Mouse (Mus musculus): ENCODE results near the gene Olfr992. TPM values are rescaled to one million over a fixed set of nuclear protein-coding genes. Genes with fewer than 3 reads are reported as not detected.
"Not testable (repeated sequence)": the region's sequence is repeated elsewhere in the genome, so short reads cannot be mapped to it uniquely, and the experiment has no call there.

The Olfr992 gene
- polyA plus RNA-seq (2014; fragmentation: Nextera tagmentation; extraction: Ambion mirVana): not detected in 2 replicates

DNA sequence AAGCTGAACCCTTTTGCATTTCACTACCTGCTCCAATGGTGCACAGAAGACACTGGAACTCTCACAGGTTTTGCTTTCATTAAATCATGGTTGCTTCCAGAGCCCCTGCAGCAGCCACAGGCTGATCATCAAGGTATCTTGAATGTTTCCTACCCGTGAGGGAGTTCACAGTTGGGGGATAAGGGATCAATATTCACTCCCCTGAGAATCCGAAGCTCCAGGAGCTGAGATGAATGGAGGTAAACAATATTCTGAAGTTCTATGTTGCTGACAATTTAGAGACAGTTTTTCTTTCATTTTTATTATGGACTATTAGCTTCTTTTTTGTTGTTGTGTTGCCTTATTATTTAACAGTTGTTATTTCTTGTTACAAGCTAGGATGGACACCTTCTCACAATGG is at the start of gene Olfr992:
Olfr992 (minus strand) TSS at position 101 of the 400 bp plus-strand sequence.
- ATAC-seq (replicated peaks; ENCODE audit: insufficient number of reproducible peaks, low FRiP score, low TSS enrichment, low read depth): no peak

DNA sequence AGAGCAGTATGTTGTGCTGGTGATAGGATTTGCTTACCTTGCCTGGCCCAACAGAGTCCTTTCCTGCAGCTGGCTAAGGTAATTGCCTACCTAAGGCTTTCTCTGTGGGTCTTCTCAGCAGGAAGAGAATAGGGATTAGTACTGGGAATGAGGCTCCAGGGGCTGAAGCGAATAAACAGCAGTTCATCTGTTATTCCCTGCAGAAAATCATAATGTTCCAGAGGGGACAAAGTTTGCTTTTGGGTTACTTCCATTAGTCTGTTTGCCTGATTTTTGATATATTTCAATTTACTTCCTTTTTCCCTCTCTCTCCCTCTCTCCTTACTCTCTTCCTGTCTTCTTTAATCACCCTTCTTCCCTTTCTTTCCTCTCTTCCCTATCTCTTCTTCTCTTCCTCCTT is 34.3 kb upstream of the Olfr992 start, which contains the start of gene Olfr995:
Olfr995 (minus strand) TSS at position 101 of the 400 bp plus-strand sequence.
- no peak for ATAC-seq (replicated peaks; ENCODE audit: insufficient number of reproducible peaks, low FRiP score, low TSS enrichment, low read depth)
- no peaks in the 10 kb centered on the region for H3K9me3 ChIP-seq (replicated peaks; ENCODE audit: control insufficient read depth, low read length)

More for the DNA sequence above, at the start of gene Olfr992:
- no peaks in the 10 kb centered on the region for H3K9me3 ChIP-seq (replicated peaks; ENCODE audit: control insufficient read depth, low read length)
- H3K4me1 ChIP-seq (ENCODE audit: control insufficient read depth, insufficient read depth, low read length): no peaks in the 10 kb centered on the region
- WGBS: 50% methylated on average over 2 of the region's 2 CpGs
- no peak within 1 kb of the TSS for H3K4me3 ChIP-seq (ENCODE audit: low read depth, low read length)
- no peak within 1 kb of the TSS for H3K9ac ChIP-seq (replicated peaks; ENCODE audit: low read length)
- no peak for DNase-seq (ENCODE audit: low spot score)
- H3K36me3 ChIP-seq (replicated peaks; ENCODE audit: control insufficient read depth, insufficient read depth, low read depth, low read length): no peaks in the 10 kb centered on the region
- no peak within 1 kb of the TSS for H3K27ac ChIP-seq (replicated peaks; ENCODE audit: low read depth, low read length)
- no peak within 1 kb of the TSS for H3K4me2 ChIP-seq (ENCODE audit: low read depth, low read length)
- no peaks in the 10 kb centered on the region for H3K27me3 ChIP-seq (ENCODE audit: control insufficient read depth, insufficient read depth, low read length)

DNA sequence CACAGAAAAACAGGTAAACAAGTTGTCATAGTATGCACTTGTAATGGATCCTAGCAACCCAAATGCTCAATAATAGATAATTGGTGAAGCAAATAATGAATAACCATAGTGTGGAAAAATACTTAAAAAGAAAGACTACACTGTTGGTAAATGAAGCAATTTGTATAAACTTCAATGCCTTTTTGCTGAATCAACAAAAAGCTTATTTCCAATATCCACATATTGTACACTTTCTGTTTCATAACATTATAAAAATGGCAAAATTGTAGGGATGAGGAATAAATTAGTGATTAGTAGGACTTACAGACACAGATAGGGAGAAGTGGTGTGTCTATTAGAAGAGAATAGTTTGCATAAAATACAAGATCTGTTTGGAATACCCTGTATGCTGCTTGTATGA is 33.3 kb upstream of the Olfr992 start:
- H3K27me3 ChIP-seq (ENCODE audit: control insufficient read depth, insufficient read depth, low read length): no peaks in the 10 kb centered on the region
- no peaks in the 10 kb centered on the region for H3K4me1 ChIP-seq (ENCODE audit: control insufficient read depth, insufficient read depth, low read length)
- H3K9me3 ChIP-seq (replicated peaks; ENCODE audit: control insufficient read depth, low read length): no peaks in the 10 kb centered on the region
- H3K9ac ChIP-seq (replicated peaks; ENCODE audit: low read length): no peak overlapping the region
- no peak overlapping the region for H3K4me2 ChIP-seq (ENCODE audit: low read depth, low read length)
- no peak for ATAC-seq (replicated peaks; ENCODE audit: insufficient number of reproducible peaks, low FRiP score, low TSS enrichment, low read depth)
- no peaks in the 10 kb centered on the region for H3K36me3 ChIP-seq (replicated peaks; ENCODE audit: control insufficient read depth, insufficient read depth, low read depth, low read length)
- H3K27ac ChIP-seq (replicated peaks; ENCODE audit: low read depth, low read length): no peak overlapping the region
- no peak overlapping the region for H3K4me3 ChIP-seq (ENCODE audit: low read depth, low read length)
- no peak for DNase-seq (ENCODE audit: low spot score)

More for the DNA sequence above, 34.3 kb upstream of the Olfr992 start, which contains the start of gene Olfr995:
- Histone ChIP-seq H3K27me3 (ENCODE audit: control insufficient read depth, insufficient read depth, low read length) (no peaks in the 10 kb centered on the region), H3K36me3 (replicated peaks; ENCODE audit: control insufficient read depth, insufficient read depth, low read depth, low read length) (no peaks in the 10 kb centered on the region), H3K4me1 (ENCODE audit: control insufficient read depth, insufficient read depth, low read length) (no peaks in the 10 kb centered on the region), H3K9ac (replicated peaks; ENCODE audit: low read length) (no peak within 1 kb of the TSS), H3K4me2 (ENCODE audit: low read depth, low read length) (no peak within 1 kb of the TSS), H3K27ac (replicated peaks; ENCODE audit: low read depth, low read length) (no peak within 1 kb of the TSS), H3K4me3 (ENCODE audit: low read depth, low read length) (no peak within 1 kb of the TSS)
- DNase-seq (ENCODE audit: low spot score): no peak
- WGBS: 20% methylated on average over 1 of the region's 1 CpGs

DNA sequence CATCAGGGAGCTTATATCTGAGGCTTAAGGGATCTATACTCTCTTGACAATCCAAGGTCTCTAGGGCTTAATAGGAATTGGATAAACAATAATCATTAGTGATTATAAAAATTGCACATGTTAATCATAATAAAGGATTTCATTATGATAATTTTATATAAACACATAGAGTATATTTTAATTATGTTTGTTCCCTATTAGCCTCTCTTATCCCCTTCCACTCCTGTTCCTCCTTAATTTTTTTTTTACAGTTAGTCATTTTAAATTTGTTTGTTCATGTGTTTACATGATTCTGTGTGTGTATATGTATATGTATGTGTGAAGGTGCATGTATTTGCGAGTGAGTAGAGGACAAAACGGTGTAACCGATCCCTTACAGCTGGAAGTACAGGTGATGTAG is 27.1 kb upstream of the Olfr992 start, which contains the start of gene Olfr994:
Olfr994 (minus strand) TSS at position 101 of the 400 bp plus-strand sequence.
- H3K4me3 ChIP-seq (ENCODE audit: low read depth, low read length): no peak within 1 kb of the TSS
- 94% methylated on average over 3 of the region's 3 CpGs for WGBS
- no peak within 1 kb of the TSS for H3K9ac ChIP-seq (replicated peaks; ENCODE audit: low read length)

DNA sequence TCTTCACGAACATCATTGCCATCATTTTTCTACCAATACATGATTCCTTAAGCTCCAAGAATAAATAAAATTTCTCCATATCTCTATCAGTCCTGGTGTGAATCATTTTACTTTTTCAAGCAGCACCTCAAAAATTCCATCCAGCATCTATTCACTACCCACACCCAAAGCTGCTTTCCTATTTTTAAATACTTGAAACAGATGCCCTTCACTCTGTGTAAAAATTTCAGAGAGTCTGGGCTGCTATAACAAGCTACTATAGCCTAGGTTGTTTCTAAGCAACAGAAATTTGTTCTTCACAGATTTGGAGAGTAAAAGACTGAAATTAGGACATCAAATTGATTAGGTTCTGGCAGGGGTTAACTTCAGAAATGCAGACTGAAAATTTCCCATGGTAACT is 16.6 kb upstream of the Olfr992 start:
- Histone ChIP-seq H3K4me1 (ENCODE audit: control insufficient read depth, insufficient read depth, low read length) (no peaks in the 10 kb centered on the region), H3K27ac (replicated peaks; ENCODE audit: low read depth, low read length) (no peak overlapping the region), H3K27me3 (ENCODE audit: control insufficient read depth, insufficient read depth, low read length) (no peaks in the 10 kb centered on the region), H3K4me3 (ENCODE audit: low read depth, low read length) (no peak overlapping the region), H3K9ac (replicated peaks; ENCODE audit: low read length) (no peak overlapping the region), H3K4me2 (ENCODE audit: low read depth, low read length) (no peak overlapping the region), H3K9me3 (replicated peaks; ENCODE audit: control insufficient read depth, low read length) (no peaks in the 10 kb centered on the region), H3K36me3 (replicated peaks; ENCODE audit: control insufficient read depth, insufficient read depth, low read depth, low read length) (no peaks in the 10 kb centered on the region)
- no peak for ATAC-seq (replicated peaks; ENCODE audit: insufficient number of reproducible peaks, low FRiP score, low TSS enrichment, low read depth)
- 81% methylated on average over 1 of the region's 1 CpGs for WGBS
- no peak for DNase-seq (ENCODE audit: low spot score)

More for the DNA sequence above, 27.1 kb upstream of the Olfr992 start, which contains the start of gene Olfr994:
- Histone ChIP-seq H3K36me3 (replicated peaks; ENCODE audit: control insufficient read depth, insufficient read depth, low read depth, low read length) (no peaks in the 10 kb centered on the region), H3K27me3 (ENCODE audit: control insufficient read depth, insufficient read depth, low read length) (no peaks in the 10 kb centered on the region), H3K4me2 (ENCODE audit: low read depth, low read length) (no peak within 1 kb of the TSS), H3K27ac (replicated peaks; ENCODE audit: low read depth, low read length) (no peak within 1 kb of the TSS), H3K9me3 (replicated peaks; ENCODE audit: control insufficient read depth, low read length) (no peaks in the 10 kb centered on the region), H3K4me1 (ENCODE audit: control insufficient read depth, insufficient read depth, low read length) (no peaks in the 10 kb centered on the region)
- no peak for DNase-seq (ENCODE audit: low spot score)
- ATAC-seq (replicated peaks; ENCODE audit: insufficient number of reproducible peaks, low FRiP score, low TSS enrichment, low read depth): no peak

DNA sequence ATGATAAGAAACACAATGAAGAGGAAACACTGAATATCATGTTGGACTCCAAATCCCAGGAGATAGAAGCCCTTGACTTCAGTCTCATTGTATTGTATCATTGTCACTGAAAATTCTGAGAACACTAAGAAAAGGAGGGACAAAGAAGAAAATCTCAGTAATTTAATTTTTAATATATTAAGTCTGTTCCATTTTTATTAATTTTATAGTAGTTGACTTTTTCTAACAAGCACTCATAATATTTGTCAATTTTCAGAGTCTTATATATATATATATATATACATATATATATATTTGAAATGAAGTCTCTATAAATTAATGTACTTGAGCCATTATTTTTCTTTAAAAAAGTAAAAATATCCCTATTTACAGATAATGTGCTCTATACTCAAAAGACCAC is 5.5 kb upstream of the Olfr992 start, which contains the start of gene Olfr993:
Olfr993 (minus strand) TSS at position 101 of the 400 bp plus-strand sequence.
- no peak within 1 kb of the TSS for H3K9ac ChIP-seq (replicated peaks; ENCODE audit: low read length)
- no peak within 1 kb of the TSS for H3K4me3 ChIP-seq (ENCODE audit: low read depth, low read length)
- no peak within 1 kb of the TSS for H3K27ac ChIP-seq (replicated peaks; ENCODE audit: low read depth, low read length)
- H3K36me3 ChIP-seq (replicated peaks; ENCODE audit: control insufficient read depth, insufficient read depth, low read depth, low read length): no peaks in the 10 kb centered on the region
- H3K4me1 ChIP-seq (ENCODE audit: control insufficient read depth, insufficient read depth, low read length): no peaks in the 10 kb centered on the region
- H3K27me3 ChIP-seq (ENCODE audit: control insufficient read depth, insufficient read depth, low read length): no peaks in the 10 kb centered on the region
- H3K9me3 ChIP-seq (replicated peaks; ENCODE audit: control insufficient read depth, low read length): no peaks in the 10 kb centered on the region
- no peak for ATAC-seq (replicated peaks; ENCODE audit: insufficient number of reproducible peaks, low FRiP score, low TSS enrichment, low read depth)
- no peak for DNase-seq (ENCODE audit: low spot score)
- no peak within 1 kb of the TSS for H3K4me2 ChIP-seq (ENCODE audit: low read depth, low read length)

DNA sequence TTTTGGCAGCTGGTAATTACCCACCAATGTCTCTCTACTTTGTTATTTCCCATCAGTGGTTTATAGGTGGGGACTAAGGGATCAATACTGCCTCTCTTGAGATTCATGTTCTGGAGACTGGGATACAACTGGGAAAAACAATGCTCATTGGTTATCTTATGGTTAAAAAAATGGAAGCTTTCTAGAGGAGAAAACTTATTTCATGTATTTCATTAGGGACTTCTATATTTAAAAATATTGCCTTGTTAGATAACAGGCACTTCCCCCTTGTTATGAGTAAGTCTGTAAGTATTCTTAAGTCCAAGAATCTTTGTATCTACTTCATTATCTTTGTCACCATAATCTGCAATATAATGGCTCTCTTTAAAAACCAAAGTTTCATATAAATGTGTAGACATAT is 46.1 kb downstream of the Olfr992 start, which contains the start of gene Olfr988:
Olfr988 (minus strand) TSS at position 101 of the 400 bp plus-strand sequence.
- H3K4me1 ChIP-seq (ENCODE audit: control insufficient read depth, insufficient read depth, low read length); H3K4me2 ChIP-seq (ENCODE audit: low read depth, low read length); H3K36me3 ChIP-seq (replicated peaks; ENCODE audit: control insufficient read depth, insufficient read depth, low read depth, low read length); DNase-seq (ENCODE audit: low spot score); ATAC-seq (replicated peaks; ENCODE audit: insufficient number of reproducible peaks, low FRiP score, low TSS enrichment, low read depth); H3K9me3 ChIP-seq (replicated peaks; ENCODE audit: control insufficient read depth, low read length); H3K27me3 ChIP-seq (ENCODE audit: control insufficient read depth, insufficient read depth, low read length); H3K27ac ChIP-seq (replicated peaks; ENCODE audit: low read depth, low read length); H3K9ac ChIP-seq (replicated peaks; ENCODE audit: low read length); H3K4me3 ChIP-seq (ENCODE audit: low read depth, low read length): not testable (repeated sequence)
